Mouse (Mus musculus) heart, embryonic 14.5 days (tissue): ENCODE measurements around the gene Snx29. TPM values are rescaled to one million over a fixed set of nuclear protein-coding genes. Genes with fewer than 3 reads are reported as not detected.
"Not testable (repeated sequence)": the region's sequence is repeated elsewhere in the genome, so short reads cannot be mapped to it uniquely, and the experiment has no call there.

Source experiments
- ATAC-seq: fragments of 200-750 bp; cut with Nextera tagmentation; 2 replicates; pipeline ENCODE4 v1.8.0; 2017; ENCODE audit warnings: low read depth, moderate TSS enrichment; ENCODE audit not compliant: insufficient number of reproducible peaks, insufficient read depth, low FRiP score
- H3K27ac ChIP-seq, 2 experiments: fragments of 200-500 bp in 1 of 2; fragments of 300-500 bp in 1 of 2; sonication (generic) in 1 of 2; replicated peaks in 1 of 2; 2 replicates each; pipeline ENCODE4 v1.5.1; 2012 to 2014; ENCODE audit warnings: low read depth in 2 of 2, low read length in 2 of 2, control low read depth in 1 of 2, mild to moderate bottlenecking in 1 of 2, mixed read lengths in 1 of 2; ENCODE audit not compliant: control insufficient read depth in 1 of 2, insufficient read depth in 1 of 2
- H3K27me3 ChIP-seq: fragments of 300-500 bp; sonication (generic); 2 replicates; pipeline ENCODE4 v1.6.1; 2014; ENCODE audit warnings: mild to moderate bottlenecking, low read length, control low read depth; ENCODE audit not compliant: control insufficient read depth, insufficient read depth
- H3K36me3 ChIP-seq: fragments of 300-500 bp; sonication (generic); 2 replicates; pipeline ENCODE4 v1.6.1; 2014; ENCODE audit warnings: mild to moderate bottlenecking, control low read depth, low read length, mixed read lengths; ENCODE audit not compliant: control insufficient read depth, insufficient read depth
- H3K4me1 ChIP-seq, 2 experiments: fragments of 200-500 bp in 1 of 2; fragments of 300-500 bp in 1 of 2; sonication (generic) in 1 of 2; 2 replicates each; pipeline ENCODE4 v1.6.1; 2012 to 2014; ENCODE audit warnings: low read length in 2 of 2, control low read depth in 1 of 2, mixed read lengths in 1 of 2; ENCODE audit not compliant: control insufficient read depth in 2 of 2, insufficient read depth in 2 of 2
- H3K4me2 ChIP-seq: fragments of 300-500 bp; sonication (generic); 2 replicates; pipeline ENCODE4 v1.6.1; 2014; ENCODE audit warnings: mild to moderate bottlenecking, low read length
- H3K4me3 ChIP-seq, 2 experiments: fragments of 200-500 bp in 1 of 2; fragments of 300-500 bp in 1 of 2; sonication (generic) in 1 of 2; 2 replicates each; pipeline ENCODE4 v1.5.1; 2012 to 2014; ENCODE audit warnings: low read length in 2 of 2, mild to moderate bottlenecking in 2 of 2, control low read depth in 1 of 2, low read depth in 1 of 2, moderate library complexity in 1 of 2; ENCODE audit not compliant: control insufficient read depth in 1 of 2, insufficient read depth in 1 of 2
- H3K9ac ChIP-seq: fragments of 300-500 bp; sonication (generic); 2 replicates; pipeline ENCODE4 v1.6.1; 2014; ENCODE audit warnings: mild to moderate bottlenecking, low read length
- H3K9me3 ChIP-seq: fragments of 300-500 bp; sonication (generic); 2 replicates; pipeline ENCODE4 v1.6.1; 2016; ENCODE audit warnings: low read length, control low read depth; ENCODE audit not compliant: control insufficient read depth
- WGBS: fragments of 180-500 bp; shearing (Covaris S2); extraction: QIAGEN DNeasy Blood & Tissue Kit; methylation state at CpG from one replicate; pipeline ENCODE4 v1.1.7; 2014; 5-methylcytosine and 5-hydroxymethylcytosine counted together
- polyA plus RNA-seq: library from polyadenylated mRNA; unstranded; fragments of >200 nt; fragmentation: Nextera tagmentation; extraction: Ambion mirVana; gene quantifications from 2 replicates; pipeline ENCODE4 v1.2.1, GENCODE M21; 2014

Snx29 gene
- polyA plus RNA-seq, 1 experiment from 2014 or later: 7.7 TPM

DNA sequence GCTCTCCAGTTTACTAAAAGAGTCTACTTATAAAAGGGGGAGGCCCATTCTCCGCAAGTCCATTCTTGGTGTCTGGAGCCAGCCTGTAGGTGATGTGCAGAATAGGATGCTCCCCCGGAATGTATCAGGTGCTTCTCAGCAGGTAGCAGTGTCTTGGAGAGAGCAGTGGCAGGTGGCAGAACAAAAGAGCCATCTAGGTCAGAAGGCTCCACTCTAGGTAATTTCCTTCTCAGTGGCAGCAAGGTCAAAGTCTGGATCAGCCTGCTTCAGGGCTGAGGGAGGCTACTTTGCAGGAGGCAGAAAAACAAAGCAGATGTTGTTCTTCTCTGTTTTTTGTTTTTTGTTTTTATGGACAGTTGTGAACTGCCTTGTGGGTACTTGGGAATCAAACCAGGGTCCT lies 37.9 kb downstream of the Snx29 start:
- not testable (repeated sequence) for H3K4me2 ChIP-seq

DNA sequence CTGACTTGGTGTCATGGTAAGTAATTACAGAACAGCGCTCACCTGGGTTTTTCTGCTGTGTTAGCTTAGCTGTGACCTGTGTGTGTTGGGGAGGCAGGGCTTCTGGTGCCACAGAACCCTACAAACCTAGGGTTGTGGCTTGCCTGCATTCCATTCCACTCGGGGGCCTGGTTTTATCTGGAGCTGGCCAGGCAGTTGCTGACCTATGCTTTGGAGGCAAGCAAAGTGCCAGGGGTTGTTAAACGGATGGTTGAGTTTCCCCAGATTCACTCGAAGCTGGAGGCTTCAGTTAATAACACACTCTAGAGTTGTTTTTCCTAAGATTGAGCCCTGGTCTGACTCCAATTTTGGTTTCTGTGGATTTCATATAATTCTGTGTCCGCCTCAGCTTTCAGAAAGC lies 42.9 kb downstream of the Snx29 start:
- Histone ChIP-seq H3K4me2 (no peak overlapping the region), H3K4me1 (peaks cover 12 to 15% of the 10 kb centered on the region in 2 experiments), H3K4me3 (no peak overlapping the region), H3K9ac (no peak overlapping the region), H3K27me3 (no peaks in the 10 kb centered on the region), H3K9me3 (no peaks in the 10 kb centered on the region), H3K27ac (no peak overlapping the region), H3K36me3 (no peaks in the 10 kb centered on the region)
- WGBS: 57% methylated on average over 5 of the region's 5 CpGs
- no peak for ATAC-seq

More for the DNA sequence above, 37.9 kb downstream of the Snx29 start:
- ATAC-seq, H3K9ac ChIP-seq, H3K36me3 ChIP-seq, H3K4me1 ChIP-seq, H3K27me3 ChIP-seq, H3K27ac ChIP-seq, H3K4me3 ChIP-seq, H3K9me3 ChIP-seq: not testable (repeated sequence)
- 86% methylated on average over 2 of the region's 2 CpGs for WGBS

DNA sequence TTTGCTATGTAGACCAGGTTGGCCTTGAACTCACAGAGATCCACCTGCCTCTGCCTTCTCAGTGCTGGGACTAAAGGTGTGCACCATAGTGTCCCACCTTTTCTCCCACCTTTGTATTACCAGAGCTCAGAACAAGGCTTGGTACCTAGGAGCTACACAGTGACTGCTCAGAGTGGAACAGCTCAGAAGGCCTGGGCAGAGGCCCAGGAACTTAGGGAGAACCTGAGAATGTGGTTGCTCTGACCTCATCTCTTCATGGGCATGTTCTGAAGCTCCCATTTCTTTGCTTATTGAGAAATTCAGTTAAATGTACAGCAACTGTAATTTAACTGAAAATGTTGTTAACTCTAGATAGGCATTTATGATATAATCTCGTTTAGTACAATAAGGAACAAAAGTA lies 44.1 kb downstream of the Snx29 start:
- no peaks in the 10 kb centered on the region for H3K27me3 ChIP-seq
- ATAC-seq: no peak
- H3K4me2 ChIP-seq: no peak overlapping the region
- peaks cover 12 to 15% of the 10 kb centered on the region in 2 experiments for H3K4me1 ChIP-seq
- H3K4me3 ChIP-seq: no peak overlapping the region
- WGBS: 64% methylated on average over 1 of the region's 1 CpGs
- H3K9ac ChIP-seq: no peak overlapping the region
- H3K36me3 ChIP-seq: no peaks in the 10 kb centered on the region
- no peak overlapping the region for H3K27ac ChIP-seq
- H3K9me3 ChIP-seq: no peaks in the 10 kb centered on the region

DNA sequence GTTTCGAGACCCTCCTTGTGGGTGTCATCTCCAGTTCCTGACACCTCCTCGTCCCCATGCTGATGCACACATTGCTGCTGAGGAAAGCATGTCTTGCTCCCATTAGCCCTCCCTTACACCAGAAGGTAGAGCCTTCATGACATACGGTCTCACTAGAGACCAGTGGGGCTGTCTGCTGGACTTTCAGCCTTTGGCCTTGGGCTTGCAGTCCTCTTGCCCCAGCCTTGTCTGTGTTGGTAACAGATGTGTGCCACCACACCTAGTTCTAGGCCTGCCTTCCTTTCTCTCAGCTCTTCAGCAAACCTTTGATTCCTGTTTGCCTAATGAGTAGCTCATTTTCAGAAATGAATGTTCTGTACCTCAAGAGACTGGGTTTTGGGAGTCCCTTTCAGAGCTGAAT lies 45.7 kb downstream of the Snx29 start:
- no peak for ATAC-seq
- no peak overlapping the region for H3K9ac ChIP-seq
- H3K27me3 ChIP-seq: no peaks in the 10 kb centered on the region
- WGBS: 82% methylated on average over 3 of the region's 3 CpGs
- H3K4me3 ChIP-seq: no peak overlapping the region
- no peaks in the 10 kb centered on the region for H3K36me3 ChIP-seq
- no peak overlapping the region for H3K4me2 ChIP-seq
- H3K27ac ChIP-seq: no peak overlapping the region
- H3K4me1 ChIP-seq: peaks cover 12 to 15% of the 10 kb centered on the region in 2 experiments
- no peaks in the 10 kb centered on the region for H3K9me3 ChIP-seq

GRCm38 (mm10) chr16:11369162-11369561 lies 46.5 kb downstream of the Snx29 start:
- Histone ChIP-seq H3K4me2 (no peak overlapping the region), H3K4me1 (peaks cover 12 to 15% of the 10 kb centered on the region in 2 experiments), H3K4me3 (no peak overlapping the region), H3K27me3 (no peaks in the 10 kb centered on the region), H3K27ac (no peak overlapping the region), H3K9me3 (no peaks in the 10 kb centered on the region), H3K36me3 (no peaks in the 10 kb centered on the region), H3K9ac (no peak overlapping the region)
- WGBS: 19% methylated on average over 4 of the region's 4 CpGs
- ATAC-seq: no peak

- H3K27me3 ChIP-seq: no peaks in the 10 kb centered on the region
- no peak for ATAC-seq
- no peaks in the 10 kb centered on the region for H3K9me3 ChIP-seq
- peaks cover 12 to 15% of the 10 kb centered on the region in 2 experiments for H3K4me1 ChIP-seq
- H3K27ac ChIP-seq: no peak overlapping the region
- H3K4me3 ChIP-seq: no peak overlapping the region
- no peak overlapping the region for H3K4me2 ChIP-seq
- 11% methylated on average over 1 of the region's 1 CpGs for WGBS
- no peak overlapping the region for H3K9ac ChIP-seq
- H3K36me3 ChIP-seq: no peaks in the 10 kb centered on the region
Observed at GRCm38 (mm10) chr16:11369642-11370041, 46.9 kb downstream of the Snx29 start.

DNA sequence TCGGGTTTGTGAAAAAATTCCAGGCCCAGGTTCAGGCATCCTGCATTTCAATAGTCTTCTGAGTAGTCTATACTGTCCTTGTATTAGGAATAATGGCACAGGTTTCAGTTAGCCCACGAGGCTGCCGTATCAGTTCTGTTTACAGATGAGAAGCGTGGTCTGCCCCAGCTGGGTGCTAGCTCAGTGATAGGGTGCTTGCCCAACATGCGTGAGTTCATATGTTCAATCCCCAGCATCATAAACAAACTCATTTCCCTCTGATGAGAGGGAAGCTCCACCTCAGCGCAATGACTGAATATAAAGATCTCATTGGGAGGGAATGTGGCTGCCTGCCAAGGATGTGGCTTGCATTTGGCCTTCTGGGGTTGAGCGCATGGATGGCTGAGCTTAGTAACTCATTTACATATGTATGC lies 47.4 kb downstream of the Snx29 start:
- H3K36me3 ChIP-seq: no peaks in the 10 kb centered on the region
- H3K9ac ChIP-seq: no peak overlapping the region
- H3K4me3 ChIP-seq: no peak overlapping the region
- no peak overlapping the region for H3K4me2 ChIP-seq
- ATAC-seq: no peak
- peaks cover 12 to 15% of the 10 kb centered on the region in 2 experiments for H3K4me1 ChIP-seq
- H3K9me3 ChIP-seq: no peaks in the 10 kb centered on the region
- 49% methylated on average over 7 of the region's 7 CpGs for WGBS
- no peak overlapping the region for H3K27ac ChIP-seq
- H3K27me3 ChIP-seq: no peaks in the 10 kb centered on the region

DNA sequence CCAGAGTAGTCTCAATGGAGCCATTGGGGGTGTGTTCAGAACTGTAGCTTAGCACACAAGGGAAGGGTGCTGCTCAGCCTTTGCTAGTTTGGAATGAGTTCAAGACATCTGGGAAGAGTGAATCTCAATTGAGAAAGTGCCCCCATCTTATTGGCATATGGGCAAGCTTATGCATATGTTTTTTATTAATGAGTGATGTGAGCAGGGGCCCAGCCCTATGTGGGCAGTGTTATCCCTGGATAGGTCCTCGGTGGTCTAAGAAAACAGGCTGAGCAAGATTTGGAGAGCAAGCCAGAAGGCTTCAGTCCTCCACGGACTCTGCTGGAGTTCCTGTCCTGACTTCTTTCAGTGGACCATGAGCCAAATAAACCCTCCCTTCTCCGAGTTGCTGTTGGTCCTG lies 56.6 kb downstream of the Snx29 start:
- H3K9me3 ChIP-seq: no peaks in the 10 kb centered on the region
- H3K4me2 ChIP-seq: no peak overlapping the region
- no peak overlapping the region for H3K9ac ChIP-seq
- H3K4me1 ChIP-seq: peaks cover 0 to under 1% of the 10 kb centered on the region in 2 experiments; a peak in 1 of 4 replicates
- no peaks in the 10 kb centered on the region for H3K36me3 ChIP-seq
- no peaks in the 10 kb centered on the region for H3K27me3 ChIP-seq
- no peak overlapping the region for H3K27ac ChIP-seq
- ATAC-seq: no peak
- H3K4me3 ChIP-seq: no peak overlapping the region
- 74% methylated on average over 3 of the region's 3 CpGs for WGBS
